In genomic region chr8:108846174-108846573, GRCm38 (mm10) we compare ENCODE assay signal across 20 mouse cellular contexts.
DNase-seq lines count a peak whose midpoint lies in the region; ATAC-seq and TF ChIP-seq lines count a peak whose summit lies in the region.
"Had no signal": no experiment of that assay in that cellular context is flagged by ENCODE, and none has a peak within 500 bp of the region (broad histone marks: within the 10 kb centered on the region; RNA-seq: fewer than 3 reads in every experiment).

No protein-coding gene starts in this region.

- no peak overlapping the region for H3K4me2 ChIP-seq in neural tube, embryonic 12.5 days (replicated peaks)
- H3K4me2 ChIP-seq in midbrain, embryonic 14.5 days (ENCODE audit: low read length): no peak overlapping the region
- H3K4me2 ChIP-seq: embryonic facial prominence, embryonic 12.5 days; hindbrain, embryonic 15.5 days; liver, embryonic 13.5 days; lung, embryonic 14.5 days had no signal

- H3K4me1 ChIP-seq in neural tube, embryonic 12.5 days: peaks cover 17% of the 10 kb centered on the region
- peaks cover 5% of the 10 kb centered on the region; the same call in 1 of the 2 replicates for H3K4me1 ChIP-seq in midbrain, embryonic 14.5 days (ENCODE audit: control insufficient read depth, insufficient read depth, low read length)
- H3K4me1 ChIP-seq in thymus, adult 2 months (replicated peaks; ENCODE audit: control insufficient read depth, insufficient read depth, low read length): peaks cover 17% of the 10 kb centered on the region
- H3K4me1 ChIP-seq in forebrain, embryonic 10.5 days: peaks cover 34% of the 10 kb centered on the region

- 42% methylated on average over 6 of the region's 6 CpGs for WGBS in neural tube, embryonic 12.5 days
- WGBS in midbrain, embryonic 14.5 days: 25% methylated on average over 6 of the region's 6 CpGs
- WGBS in thymus, adult 2 months: 96% methylated on average over 6 of the region's 6 CpGs
- WGBS in forebrain, embryonic 10.5 days: 47% methylated on average over 6 of the region's 6 CpGs

- TF ChIP-seq CTCF in thymus, adult 2 months (IDR thresholded peaks at IDR 0.05; ENCODE audit: borderline replicate concordance, control insufficient read depth, extremely low read depth, insufficient read depth, low read length, poor library complexity): no peak

- no peak overlapping the region for H3K27ac ChIP-seq in neural tube, embryonic 12.5 days
- H3K27ac ChIP-seq in midbrain, embryonic 14.5 days (replicated peaks; ENCODE audit: low read depth, low read length): no peak overlapping the region
- H3K27ac ChIP-seq in thymus, adult 2 months (ENCODE audit: control insufficient read depth, insufficient read depth, low read length): no peak overlapping the region
- H3K27ac ChIP-seq in forebrain, embryonic 10.5 days: no peak overlapping the region
- H3K27ac ChIP-seq: embryonic facial prominence, embryonic 12.5 days; heart, embryonic 10.5 days; hindbrain, embryonic 15.5 days; kidney, postnatal 0 days; liver, embryonic 13.5 days had no signal

- H3K9me3 ChIP-seq in neural tube, embryonic 12.5 days: no peaks in the 10 kb centered on the region
- no peaks in the 10 kb centered on the region for H3K9me3 ChIP-seq in midbrain, embryonic 14.5 days (ENCODE audit: control insufficient read depth, low read length)
- H3K9me3 ChIP-seq in forebrain, embryonic 10.5 days: no peaks in the 10 kb centered on the region
- H3K9me3 ChIP-seq: embryonic facial prominence, embryonic 12.5 days; heart, embryonic 10.5 days; hindbrain, embryonic 15.5 days; liver, embryonic 13.5 days had no signal

- H3K36me3 ChIP-seq in neural tube, embryonic 12.5 days: no peaks in the 10 kb centered on the region
- H3K36me3 ChIP-seq in midbrain, embryonic 14.5 days (ENCODE audit: control insufficient read depth, insufficient read depth, low read length): peaks cover 7% of the 10 kb centered on the region
- no peaks in the 10 kb centered on the region for H3K36me3 ChIP-seq in thymus, adult 2 months (ENCODE audit: control insufficient read depth, insufficient read depth, low read length)
- H3K36me3 ChIP-seq in forebrain, embryonic 10.5 days (replicated peaks): peaks cover 32% of the 10 kb centered on the region
- H3K36me3 ChIP-seq: hindbrain, embryonic 15.5 days; liver, embryonic 13.5 days had no signal

- peak; percentile 22 for DNase-seq in embryo, embryonic 10.5 days (ENCODE audit: low spot score)
- no peak for DNase-seq in embryo, embryonic 9.5 days (ENCODE audit: extremely low spot score)
- DNase-seq in neural tube, embryonic 10.5 days (ENCODE audit: extremely low spot score, low spot score): no peak
- peak; percentile 69 for DNase-seq in midbrain, embryonic 14.5 days
- DNase-seq in gastrocnemius, postnatal 14 days: no peak
- DNase-seq in thymus, adult 2 months: no peak
- no peak for DNase-seq in forebrain, embryonic 10.5 days (ENCODE audit: extremely low spot score, low spot score)
- DNase-seq: adrenal gland, postnatal 25 days; cerebellum, adult 18-20 months; cerebellum, postnatal 25 days; forebrain, postnatal 0 days; liver, embryonic 13.5 days; lung, embryonic 14.5 days; thymus, postnatal 14 days had no signal

- no peak for TF ChIP-seq POLR2A in thymus, adult 2 months (IDR thresholded peaks at IDR 0.05; ENCODE audit: control insufficient read depth, extremely low read depth, insufficient read depth, low read length, poor library complexity)

- intact Hi-C loops in gastrocnemius, postnatal 14 days (cut with DNase I; ENCODE audit: low total_unique reads): no loop called here

- H3K4me3 ChIP-seq in neural tube, embryonic 12.5 days: no peak overlapping the region
- H3K4me3 ChIP-seq in midbrain, embryonic 14.5 days (replicated peaks; ENCODE audit: low read depth, low read length): no peak overlapping the region
- H3K4me3 ChIP-seq in thymus, adult 2 months (ENCODE audit: control insufficient read depth, insufficient read depth, low read length): no peak overlapping the region
- H3K4me3 ChIP-seq in forebrain, embryonic 10.5 days: no peak overlapping the region
- H3K4me3 ChIP-seq: embryonic facial prominence, embryonic 12.5 days; heart, embryonic 10.5 days; hindbrain, embryonic 15.5 days; liver, embryonic 13.5 days had no signal

- H3K9ac ChIP-seq in neural tube, embryonic 12.5 days: no peak overlapping the region
- no peak overlapping the region for H3K9ac ChIP-seq in midbrain, embryonic 14.5 days (replicated peaks; ENCODE audit: low read length)
- H3K9ac ChIP-seq: embryonic facial prominence, embryonic 12.5 days; forebrain, postnatal 0 days; hindbrain, embryonic 15.5 days; liver, embryonic 13.5 days; lung, embryonic 14.5 days had no signal

- ATAC-seq in neural tube, embryonic 12.5 days (ENCODE audit: low FRiP score, low read depth): peak; percentile 68
- ATAC-seq in midbrain, embryonic 14.5 days (ENCODE audit: low FRiP score, low TSS enrichment): no peak
- ATAC-seq: forebrain, postnatal 0 days; intestine, postnatal 0 days had no signal

- H3K27me3 ChIP-seq in neural tube, embryonic 12.5 days (replicated peaks): no peaks in the 10 kb centered on the region
- H3K27me3 ChIP-seq in midbrain, embryonic 14.5 days (ENCODE audit: control insufficient read depth, insufficient read depth, low read length): no peaks in the 10 kb centered on the region
- H3K27me3 ChIP-seq in thymus, adult 2 months (ENCODE audit: control insufficient read depth, insufficient read depth, low read length): no peaks in the 10 kb centered on the region
- peaks cover 7% of the 10 kb centered on the region; the same call in 1 of the 2 replicates for H3K27me3 ChIP-seq in forebrain, embryonic 10.5 days (ENCODE audit: poor library complexity, severe bottlenecking)
- H3K27me3 ChIP-seq: embryonic facial prominence, embryonic 12.5 days; hindbrain, embryonic 15.5 days; liver, embryonic 13.5 days had no signal

Comparison
In these comparisons a context has a peak if more than half of its experiments do, and no peak if none do; other contexts are left out.
1. DNase-seq: peak in embryo, embryonic 10.5 days (single experiment) and midbrain, embryonic 14.5 days (single experiment); none in embryo, embryonic 9.5 days (single experiment), neural tube, embryonic 10.5 days (single experiment), gastrocnemius, postnatal 14 days (single experiment), thymus, adult 2 months (single experiment) and forebrain, embryonic 10.5 days (single experiment).